Mouse (Mus musculus) hindbrain, embryonic 16.5 days (tissue): Measurements from ENCODE around the gene Pdss2. TPM values are rescaled to one million over a fixed set of nuclear protein-coding genes. Genes with fewer than 3 reads are reported as not detected.

Source experiments
- ATAC-seq: fragments of 200-750 bp; cut with Nextera tagmentation; 2 replicates; pipeline ENCODE4 v1.8.0; 2017; ENCODE audit warnings: moderate TSS enrichment, moderate library complexity
- H3K27ac ChIP-seq: fragments of 300-500 bp; sonication (generic); 2 replicates; pipeline ENCODE4 v1.5.1; 2014; ENCODE audit warnings: low read depth, mild to moderate bottlenecking, control low read depth, low read length, moderate library complexity
- H3K27me3 ChIP-seq: fragments of 300-500 bp; sonication (generic); replicated peaks from 2 replicates; pipeline ENCODE4 v1.6.1; 2014; ENCODE audit warnings: low read length; ENCODE audit not compliant: control insufficient read depth, insufficient read depth
- H3K36me3 ChIP-seq: fragments of 300-500 bp; sonication (generic); 2 replicates; pipeline ENCODE4 v1.6.1; 2014; ENCODE audit warnings: mild to moderate bottlenecking, low read length, moderate library complexity, mixed read lengths; ENCODE audit not compliant: control insufficient read depth, insufficient read depth
- H3K4me1 ChIP-seq: fragments of 300-500 bp; sonication (generic); 2 replicates; pipeline ENCODE4 v1.6.1; 2014; ENCODE audit warnings: low read depth, low read length; ENCODE audit not compliant: control insufficient read depth, insufficient read depth
- H3K4me2 ChIP-seq: fragments of 300-500 bp; sonication (generic); 2 replicates; pipeline ENCODE4 v1.6.1; 2014; ENCODE audit warnings: mild to moderate bottlenecking, low read length, control low read depth, moderate library complexity
- H3K4me3 ChIP-seq: fragments of 300-500 bp; sonication (generic); 2 replicates; pipeline ENCODE4 v1.5.1; 2014; ENCODE audit warnings: mild to moderate bottlenecking, low read length, control low read depth, moderate library complexity
- H3K9ac ChIP-seq: fragments of 300-500 bp; sonication (generic); 2 replicates; pipeline ENCODE4 v1.6.1; 2014; ENCODE audit warnings: low read depth, mild to moderate bottlenecking, control low read depth, low read length, moderate library complexity
- H3K9me3 ChIP-seq: fragments of 300-500 bp; sonication (generic); 2 replicates; pipeline ENCODE4 v1.6.1; 2014; ENCODE audit warnings: mild to moderate bottlenecking, low read length, moderate library complexity; ENCODE audit not compliant: control insufficient read depth
- WGBS: fragments of 180-500 bp; shearing (Covaris S2); extraction: QIAGEN DNeasy Blood & Tissue Kit; methylation state at CpG from one replicate; pipeline ENCODE4 v1.1.7; 2014; 5-methylcytosine and 5-hydroxymethylcytosine counted together
- polyA plus RNA-seq: library from polyadenylated mRNA; unstranded; fragments of >200 nt; fragmentation: Nextera tagmentation; extraction: Ambion mirVana; gene quantifications from 2 replicates; pipeline ENCODE4 v1.2.1, GENCODE M21; 2015

The Pdss2 gene
- polyA plus RNA-seq, 1 experiment from 2014 or later: 15.5 TPM

DNA sequence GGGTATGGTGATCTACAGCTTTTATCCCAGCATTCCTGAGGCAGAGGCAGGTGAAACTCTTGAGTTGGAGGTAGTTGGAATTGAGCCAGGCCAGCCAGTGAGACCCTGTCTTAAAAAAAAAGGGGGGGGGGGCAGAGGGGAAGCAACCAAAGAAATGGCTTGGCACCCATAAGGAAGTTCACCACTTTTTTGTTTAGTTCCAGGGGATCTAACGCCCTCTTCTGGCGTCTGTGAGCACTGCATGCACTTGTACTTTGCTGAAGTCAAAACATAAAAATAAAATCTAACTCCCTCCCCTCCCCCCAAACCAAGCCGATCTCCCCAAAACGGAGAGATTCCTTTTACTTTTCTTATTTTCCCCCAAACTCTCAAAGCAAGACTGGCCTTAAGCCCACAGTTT lies 254.1 kb downstream of the Pdss2 start:
- Histone ChIP-seq H3K9me3 (no peaks in the 10 kb centered on the region), H3K27ac (no peak overlapping the region), H3K9ac (no peak overlapping the region), H3K4me1 (peaks cover 18% of the 10 kb centered on the region), H3K27me3 (no peaks in the 10 kb centered on the region), H3K36me3 (no peaks in the 10 kb centered on the region), H3K4me2 (no peak overlapping the region), H3K4me3 (no peak overlapping the region)
- 58% methylated on average over 4 of the region's 4 CpGs for WGBS
- ATAC-seq: no peak

- Histone ChIP-seq H3K27ac (peak overlapping the region; percentile 31; the same call in 1 of the 2 replicates), H3K27me3 (no peaks in the 10 kb centered on the region), H3K4me1 (peaks cover 22% of the 10 kb centered on the region), H3K9ac (peak overlapping the region; percentile 89; the same call in 1 of the 2 replicates), H3K9me3 (no peaks in the 10 kb centered on the region), H3K4me3 (peak overlapping the region; percentile 86), H3K36me3 (no peaks in the 10 kb centered on the region), H3K4me2 (peak overlapping the region; percentile 99)
- 6% methylated on average over 9 of the region's 9 CpGs for WGBS
- ATAC-seq: no peak
Observed at GRCm38 (mm10) chr10:43477459-43477858, 256.2 kb downstream of the Pdss2 start.

DNA sequence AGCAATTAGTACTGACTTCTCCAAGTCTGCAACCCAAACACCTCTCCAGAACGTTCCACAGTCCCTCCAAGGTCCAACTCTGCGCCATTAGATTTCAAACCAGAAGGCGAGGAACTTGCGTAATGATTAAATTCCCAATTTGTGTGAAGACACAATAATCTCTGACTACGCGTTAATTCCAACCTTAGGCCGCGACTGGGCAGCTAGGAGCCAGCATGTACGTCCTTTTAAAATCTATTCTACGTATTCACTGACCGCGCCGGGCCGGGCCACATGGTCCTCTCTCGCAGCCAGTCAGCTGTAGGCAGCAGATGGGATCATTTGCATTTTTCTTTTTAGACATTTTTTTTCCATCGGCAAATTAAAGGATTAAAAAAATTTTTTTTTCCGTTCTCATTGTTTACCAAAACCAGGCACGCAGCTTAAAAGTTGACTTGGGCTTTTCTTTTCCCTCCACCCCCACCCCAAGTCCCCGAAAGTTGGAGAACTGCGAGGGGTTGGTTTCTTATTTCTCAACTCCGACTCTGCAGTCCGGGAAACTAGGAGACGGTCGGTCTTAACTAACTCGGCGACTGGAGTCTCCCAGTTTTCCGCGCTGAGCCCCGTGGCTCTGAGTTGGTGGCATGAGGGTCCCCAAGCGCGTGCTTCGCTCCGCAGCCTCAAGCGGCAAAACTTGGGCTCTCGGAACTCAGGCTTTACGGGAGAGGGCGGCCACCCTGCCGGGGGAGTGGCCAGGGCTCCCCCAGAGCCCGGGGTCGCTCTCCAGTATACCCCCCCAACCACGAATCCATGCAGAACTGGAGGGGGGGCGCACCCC lies 256.8 kb downstream of the Pdss2 start:
- H3K9me3 ChIP-seq: no peaks in the 10 kb centered on the region
- peak overlapping the region; percentile 95 for H3K27ac ChIP-seq
- H3K4me3 ChIP-seq: peak overlapping the region; percentile 86
- H3K4me2 ChIP-seq: peak overlapping the region; percentile 99
- ATAC-seq: peak; percentile 38
- H3K27me3 ChIP-seq: no peaks in the 10 kb centered on the region
- H3K9ac ChIP-seq: peak overlapping the region; percentile 89
- H3K4me1 ChIP-seq: peaks cover 23% of the 10 kb centered on the region
- under 1% methylated on average over 42 of the region's 42 CpGs for WGBS
- H3K36me3 ChIP-seq: no peaks in the 10 kb centered on the region

- ATAC-seq: peak; percentile 75
- under 1% methylated on average over 53 of the region's 101 CpGs for WGBS
Observed at GRCm38 (mm10) chr10:43478751-43479435, 257.6 kb downstream of the Pdss2 start, which contains the start of gene Bend3. TSS of gene Bend3 (plus strand) at chr10:43478831.

GRCm38 (mm10) chr10:43479436-43480157 lies 258.3 kb downstream of the Pdss2 start:
- Histone ChIP-seq H3K27me3 (no peaks in the 10 kb centered on the region), H3K36me3 (no peaks in the 10 kb centered on the region), H3K27ac (peak overlapping the region; percentile 95), H3K4me1 (peaks cover 30% of the 10 kb centered on the region), H3K4me2 (peak overlapping the region; percentile 99), H3K9me3 (no peaks in the 10 kb centered on the region), H3K4me3 (peak overlapping the region; percentile 86), H3K9ac (peak overlapping the region; percentile 89)
- WGBS: under 1% methylated on average over 45 of the region's 103 CpGs
- ATAC-seq: peak; percentile 88

More at GRCm38 (mm10) chr10:43478751-43479435, 257.6 kb downstream of the Pdss2 start, which contains the start of gene Bend3:
- Histone ChIP-seq H3K4me3 (peak within 1 kb of the TSS; percentile 86), H3K4me2 (peak within 1 kb of the TSS; percentile 99), H3K9ac (peak within 1 kb of the TSS; percentile 89), H3K9me3 (no peaks in the 10 kb centered on the region), H3K27ac (peak within 1 kb of the TSS; percentile 95), H3K27me3 (no peaks in the 10 kb centered on the region), H3K36me3 (no peaks in the 10 kb centered on the region), H3K4me1 (peaks cover 30% of the 10 kb centered on the region)

GRCm38 (mm10) chr10:43480227-43480849 lies 259.1 kb downstream of the Pdss2 start:
- peak overlapping the region; percentile 95 for H3K27ac ChIP-seq
- ATAC-seq: no peak
- H3K4me3 ChIP-seq: peak overlapping the region; percentile 86
- peak overlapping the region; percentile 99 for H3K4me2 ChIP-seq
- peak overlapping the region; percentile 89 for H3K9ac ChIP-seq
- H3K4me1 ChIP-seq: peaks cover 30% of the 10 kb centered on the region
- no peaks in the 10 kb centered on the region for H3K9me3 ChIP-seq
- WGBS: 4% methylated on average over 13 of the region's 13 CpGs
- H3K36me3 ChIP-seq: no peaks in the 10 kb centered on the region
- no peaks in the 10 kb centered on the region for H3K27me3 ChIP-seq

DNA sequence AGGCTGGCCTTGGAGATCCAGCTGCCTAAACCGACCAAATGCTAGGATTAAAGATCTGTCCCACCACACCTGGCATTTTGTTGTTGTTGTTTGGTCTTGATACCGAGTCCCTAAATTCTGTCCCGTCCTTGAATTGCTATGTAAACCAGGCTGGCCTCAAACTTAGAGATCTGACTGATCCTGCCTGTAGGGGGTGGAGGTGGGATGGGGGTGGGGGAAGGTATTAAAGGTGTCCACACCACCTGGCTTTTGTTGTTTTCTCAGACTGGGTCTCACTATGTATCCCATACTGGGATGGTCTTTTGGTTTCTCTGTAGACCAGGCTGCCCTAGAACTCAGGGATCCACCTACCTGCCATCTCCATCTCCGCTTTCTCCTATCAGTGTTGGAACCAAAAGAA lies 259.9 kb downstream of the Pdss2 start:
- Histone ChIP-seq H3K4me3 (no peak overlapping the region), H3K36me3 (no peaks in the 10 kb centered on the region), H3K9ac (no peak overlapping the region), H3K27me3 (no peaks in the 10 kb centered on the region), H3K27ac (no peak overlapping the region), H3K4me1 (peaks cover 30% of the 10 kb centered on the region), H3K4me2 (no peak overlapping the region), H3K9me3 (no peaks in the 10 kb centered on the region)
- WGBS: 46% methylated on average over 4 of the region's 4 CpGs
- ATAC-seq: no peak

GRCm38 (mm10) chr10:43482021-43482420 lies 260.7 kb downstream of the Pdss2 start:
- Histone ChIP-seq H3K4me3 (no peak overlapping the region), H3K4me1 (peaks cover 29% of the 10 kb centered on the region), H3K9ac (no peak overlapping the region), H3K4me2 (no peak overlapping the region), H3K27me3 (no peaks in the 10 kb centered on the region), H3K27ac (no peak overlapping the region), H3K36me3 (no peaks in the 10 kb centered on the region), H3K9me3 (no peaks in the 10 kb centered on the region)
- ATAC-seq: no peak
- 82% methylated on average over 5 of the region's 5 CpGs for WGBS
